Mouse (Mus musculus) frontal cortex, postnatal 14 days (tissue): ENCODE measurements at regions not wholly inside any gene's neighbourhood (a gene's known extent, or its start where the extent isn't known, plus 50 kb on each side); places are given as distances from the start of the nearest gene placed in this dataset.

Experiments
- DNase-seq, 2 experiments: peaks; one replicate each; pipeline ENCODE4 v3.0.0; 2022; ENCODE audit warnings: low spot score in 2 of 2

GRCm38 (mm10) chr1:21132340-21132739, 53.3 kb upstream of the Tram2 start:
- no peak for DNase-seq

DNA sequence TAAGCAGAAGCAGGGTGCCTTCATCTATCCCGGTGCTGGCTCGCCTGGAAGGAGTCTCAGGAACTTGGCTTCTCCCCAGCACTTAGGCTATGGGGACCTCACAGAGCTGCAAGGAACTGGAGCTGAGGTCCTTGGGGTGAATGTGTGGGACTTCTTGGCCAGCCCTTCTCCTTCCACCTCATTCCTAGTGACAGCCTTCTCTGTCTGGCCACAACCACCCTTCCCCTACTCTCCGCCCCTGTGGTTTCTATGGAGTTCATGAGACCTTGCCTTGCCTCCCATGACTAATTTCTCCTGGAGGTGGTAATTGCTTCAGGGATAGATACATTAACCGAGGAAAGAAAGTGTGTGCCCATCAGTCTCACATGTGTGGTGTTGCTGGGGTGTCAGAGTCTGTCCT, 67.9 kb upstream of the Tram2 start:
- no peak for DNase-seq

DNA sequence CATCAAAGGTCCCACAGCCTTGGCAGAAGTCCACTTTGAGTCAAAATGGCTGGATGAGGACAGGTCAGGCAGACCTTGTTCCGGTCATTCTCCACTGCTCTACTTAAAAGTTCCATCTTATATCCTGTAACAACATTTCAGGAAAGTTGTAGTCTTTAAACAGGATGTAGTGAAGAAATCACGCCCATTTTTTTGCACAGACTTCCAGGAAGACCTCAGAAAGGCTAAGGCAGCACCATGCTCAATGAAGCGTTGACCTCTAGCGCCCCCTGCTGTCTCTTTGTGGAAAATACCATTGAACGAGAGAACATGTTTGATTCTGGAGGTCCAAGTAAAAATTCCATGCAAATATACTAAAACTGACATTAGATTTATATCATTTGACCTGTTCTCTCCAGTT, 56.6 kb upstream of the Tmem14a start:
- peak; percentile 31 to 77 for DNase-seq

GRCm38 (mm10) chr1:21166287-21166733, 52.1 kb upstream of the Tmem14a start:
- peak; percentile 73 to 84 for DNase-seq

DNA sequence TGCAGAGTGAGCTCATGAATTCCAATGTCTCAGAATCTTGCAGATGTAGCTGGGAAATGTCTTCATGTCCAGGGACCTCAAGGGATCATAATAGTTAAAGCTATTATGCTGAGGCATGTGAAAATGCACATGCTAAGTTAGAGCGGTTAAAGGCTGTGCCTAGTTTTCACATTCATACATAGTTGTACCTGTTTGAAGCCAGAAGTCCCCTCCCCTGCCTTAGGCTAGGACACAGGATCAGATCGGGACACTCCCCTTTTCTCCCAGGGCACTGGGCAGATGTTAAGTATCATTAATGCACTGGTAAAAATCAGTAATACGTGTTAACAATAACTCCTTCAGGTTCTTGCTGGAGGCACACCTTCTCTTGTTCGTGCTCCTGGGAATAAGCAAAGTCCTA, 51.6 kb upstream of the Tmem14a start:
- DNase-seq = no peak
